Mouse (Mus musculus) thymus, adult 2 months (tissue): Measurements from ENCODE around the gene Olfr541.

Source experiments
- CTCF ChIP-seq: fragments of 200-500 bp; IDR thresholded peaks from 2 replicates; pipeline ENCODE4 v1.5.1; 2012; ENCODE audit warnings: mild to moderate bottlenecking, control low read depth, low read length, moderate library complexity, borderline replicate concordance; ENCODE audit not compliant: control insufficient read depth, poor library complexity, insufficient read depth; ENCODE audit errors: extremely low read depth
- POLR2A ChIP-seq: fragments of 200-500 bp; IDR thresholded peaks from 2 replicates; pipeline ENCODE4 v1.6.1; 2012; ENCODE audit warnings: mild to moderate bottlenecking, low read length, control low read depth, moderate library complexity; ENCODE audit not compliant: control insufficient read depth, poor library complexity, insufficient read depth; ENCODE audit errors: extremely low read depth

DNA sequence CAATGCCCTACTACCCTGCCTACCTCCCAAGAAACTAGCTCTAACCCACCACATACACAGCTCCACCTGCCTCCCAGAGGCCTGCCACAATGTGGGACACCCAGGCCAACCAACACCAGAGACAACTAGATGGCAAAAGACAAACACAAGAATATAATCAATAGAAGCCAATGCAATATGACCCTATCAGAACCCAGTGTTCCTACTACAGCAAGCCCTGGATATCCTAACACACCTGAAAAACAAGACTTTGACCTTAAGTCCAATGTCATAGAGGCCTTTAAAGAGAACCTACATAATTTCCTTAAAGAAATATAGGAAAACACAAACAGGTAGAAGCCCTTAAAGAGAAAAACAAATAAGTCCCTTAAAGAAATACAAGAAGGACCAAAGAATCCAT, 28.5 kb downstream of the Olfr541 start:
- TF ChIP-seq CTCF (no peak), POLR2A (no peak)
